Mouse (Mus musculus) bone marrow, adult 2 months (tissue): ENCODE results near the gene Serpina5.

ENCODE experiments used
- CTCF ChIP-seq: fragments of 200-500 bp; IDR thresholded peaks from 2 replicates; pipeline ENCODE4 v1.5.1; 2011; ENCODE audit warnings: low read length, control low read depth; ENCODE audit not compliant: control insufficient read depth, insufficient read depth
- POLR2A ChIP-seq: fragments of 200-500 bp; IDR thresholded peaks from 2 replicates; pipeline ENCODE4 v1.6.1; 2011; ENCODE audit warnings: low read depth, mild to moderate bottlenecking, control low read depth, low read length, borderline replicate concordance; ENCODE audit not compliant: control insufficient read depth

- TF ChIP-seq POLR2A (no peak), CTCF (no peak)
These were observed 36.4 kb upstream of the Serpina5 start for GRCm38 (mm10) chr12:104064532-104064931.
